Mouse (Mus musculus): Measurements from ENCODE around the gene Cyp2b13.
"Not testable (repeated sequence)": the region's sequence is repeated elsewhere in the genome, so short reads cannot be mapped to it uniquely, and the experiment has no call there.

Cyp2b13 gene

DNA sequence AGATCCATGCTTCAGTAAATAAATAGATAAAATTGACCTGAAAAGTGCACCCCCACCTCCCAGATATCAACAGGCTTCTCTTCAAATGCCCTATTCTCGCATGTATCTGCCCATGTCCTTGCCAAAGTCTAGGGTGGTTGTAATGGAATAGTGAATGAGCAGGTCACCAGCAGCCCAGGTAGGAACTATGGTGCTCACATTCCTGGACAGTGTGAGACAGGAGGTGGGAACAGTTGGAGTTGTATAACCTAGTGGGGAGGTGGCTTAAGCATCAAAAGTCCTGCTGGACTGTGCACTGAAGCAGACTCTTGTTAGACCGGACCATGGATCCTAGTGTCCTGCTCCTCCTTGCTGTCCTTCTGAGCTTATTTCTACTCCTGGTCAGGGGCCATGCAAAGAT, at the start of gene Cyp2b13:
Gene Cyp2b13, plus strand, starts transcription at position 301 of the 400 bp plus-strand sequence.
- not testable (repeated sequence) for DNase-seq

DNA sequence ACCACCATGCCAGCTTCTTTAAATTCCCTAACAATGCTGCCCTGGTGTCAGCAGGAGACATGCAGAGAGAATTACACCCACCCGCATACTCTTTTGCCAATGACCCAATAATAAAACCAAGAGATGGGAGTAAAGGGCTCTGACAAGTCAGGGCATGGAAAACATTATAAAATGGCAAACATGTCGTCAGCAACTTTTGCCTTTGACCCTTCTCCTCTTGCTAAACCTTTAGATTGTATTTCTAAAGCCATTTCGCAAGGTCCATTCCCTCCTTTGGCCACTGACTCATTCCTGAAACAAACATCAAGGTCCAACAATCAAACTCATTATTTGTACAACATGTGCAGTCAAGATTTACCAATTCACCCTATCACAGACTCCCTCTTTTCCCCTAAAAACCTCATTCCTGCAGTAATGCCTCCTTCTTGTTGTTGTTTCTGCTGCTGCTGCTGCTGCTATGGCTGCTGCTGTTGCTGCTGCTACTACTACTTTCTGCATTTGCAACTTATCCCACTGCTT, 41.4 kb upstream of the Cyp2b13 start:
- not testable (repeated sequence) for DNase-seq

DNA sequence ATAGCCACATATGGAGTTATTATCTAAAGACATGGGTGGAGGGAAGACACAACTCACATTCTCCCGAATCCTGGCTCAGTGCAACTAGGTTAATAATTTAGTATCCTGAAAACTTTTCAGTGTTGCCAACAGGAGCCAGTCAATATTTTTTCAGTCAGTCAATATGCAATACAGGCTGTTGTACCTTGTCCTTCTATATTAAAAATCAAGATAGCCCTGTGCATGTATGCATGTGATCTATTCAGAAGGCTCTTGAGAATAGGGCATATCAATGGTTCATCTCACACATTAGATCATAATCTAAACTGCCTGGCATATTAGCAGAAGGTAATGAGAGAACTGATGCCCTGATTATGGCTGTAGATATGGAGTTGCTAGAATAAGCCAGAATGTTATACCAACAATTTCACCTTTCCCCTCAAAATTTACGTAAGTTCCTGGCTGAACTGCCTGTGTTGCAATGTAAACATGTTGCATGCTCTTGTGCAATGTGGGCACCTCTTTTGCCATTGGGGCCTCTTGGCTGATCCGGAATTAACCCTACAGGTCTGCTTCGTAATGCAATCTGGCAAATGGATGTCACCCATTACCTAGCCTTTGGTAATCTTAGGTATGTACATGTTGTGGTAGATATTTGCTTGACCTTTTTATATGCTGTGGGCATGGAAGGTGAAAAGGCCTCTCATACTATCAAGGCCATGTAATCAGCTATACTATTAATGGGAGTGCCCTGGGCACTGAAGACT, 6.2 kb upstream of the Cyp2b13 start:
- DNase-seq, result not testable (repeated sequence)

DNA sequence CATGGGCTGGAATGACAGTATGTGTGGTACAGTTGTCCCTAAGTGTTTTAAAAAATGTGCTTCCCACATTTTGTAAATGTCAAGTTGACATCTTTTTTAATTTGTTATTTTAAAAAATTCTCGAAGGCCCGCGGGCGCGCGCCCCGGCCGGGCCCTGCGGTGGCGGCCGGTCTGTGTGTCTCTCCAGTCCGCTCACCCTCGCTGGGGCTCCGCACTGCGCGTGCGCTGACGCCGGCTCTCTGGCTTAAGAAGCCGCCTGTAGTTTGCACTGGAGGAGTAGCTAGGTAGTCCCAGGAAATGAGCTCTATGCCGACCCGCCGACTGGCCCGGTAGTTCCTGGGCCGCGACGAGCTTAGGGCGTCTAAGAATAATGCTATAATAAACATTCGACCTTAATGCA, 10.4 kb downstream of the Cyp2b13 start:
- DNase-seq, result not testable (repeated sequence)

DNA sequence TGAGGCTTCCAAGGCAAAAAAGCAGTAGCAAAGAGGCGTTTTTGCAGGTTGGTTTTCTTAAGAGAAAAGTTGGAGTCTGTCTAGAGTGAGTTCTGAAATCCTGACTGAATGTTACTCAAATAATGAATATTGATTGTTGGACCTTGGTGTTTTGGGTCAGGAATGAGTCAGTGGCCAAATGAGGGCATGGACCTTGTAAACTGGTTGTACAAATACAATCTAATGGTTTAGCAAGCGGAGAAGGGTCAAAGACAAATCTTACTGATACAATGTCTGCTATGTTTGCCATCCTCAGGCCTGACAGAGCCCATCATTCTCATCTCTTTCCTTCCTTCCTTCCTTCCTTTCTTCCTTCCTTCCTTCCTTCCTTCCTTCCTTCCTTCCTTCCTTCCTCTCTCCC, 21.3 kb downstream of the Cyp2b13 start:
- no peak for DNase-seq

DNA sequence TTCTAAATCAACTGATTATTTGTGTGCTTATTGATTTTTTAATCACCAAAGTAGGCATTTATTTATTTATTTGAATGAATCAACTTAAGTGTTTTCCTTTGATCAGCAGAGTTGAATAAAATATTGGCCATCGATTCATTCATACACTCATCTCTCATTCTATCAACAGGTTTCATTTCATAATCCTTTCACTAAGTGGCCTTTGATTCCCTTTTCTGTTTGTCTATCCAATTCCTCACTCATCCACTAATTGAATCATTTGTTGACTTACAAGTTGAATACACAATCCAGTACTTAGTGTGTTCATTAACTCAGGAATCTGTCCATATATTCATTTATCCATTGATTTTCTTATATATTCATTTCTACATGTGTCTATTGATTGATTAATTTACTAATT, 26.1 kb downstream of the Cyp2b13 start:
- no peak for DNase-seq

DNA sequence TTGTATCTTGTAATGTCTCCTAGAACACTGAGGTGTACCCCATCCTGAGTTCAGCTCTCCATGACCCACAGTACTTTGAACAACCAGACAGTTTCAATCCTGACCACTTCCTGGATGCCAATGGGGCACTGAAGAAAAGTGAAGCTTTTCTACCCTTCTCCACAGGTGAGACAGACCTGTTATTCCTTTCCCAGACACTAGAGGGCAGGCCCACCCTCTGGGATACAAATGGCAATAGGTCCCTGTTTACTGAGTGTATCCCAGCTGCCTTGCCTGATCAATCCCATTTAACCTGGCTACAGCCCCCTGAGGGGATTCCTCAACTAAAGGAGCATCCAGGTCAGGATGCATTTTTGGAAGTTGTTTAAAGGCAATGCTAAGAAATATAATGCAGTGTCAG, 27.3 kb downstream of the Cyp2b13 start:
- DNase-seq, result not testable (repeated sequence)

DNA sequence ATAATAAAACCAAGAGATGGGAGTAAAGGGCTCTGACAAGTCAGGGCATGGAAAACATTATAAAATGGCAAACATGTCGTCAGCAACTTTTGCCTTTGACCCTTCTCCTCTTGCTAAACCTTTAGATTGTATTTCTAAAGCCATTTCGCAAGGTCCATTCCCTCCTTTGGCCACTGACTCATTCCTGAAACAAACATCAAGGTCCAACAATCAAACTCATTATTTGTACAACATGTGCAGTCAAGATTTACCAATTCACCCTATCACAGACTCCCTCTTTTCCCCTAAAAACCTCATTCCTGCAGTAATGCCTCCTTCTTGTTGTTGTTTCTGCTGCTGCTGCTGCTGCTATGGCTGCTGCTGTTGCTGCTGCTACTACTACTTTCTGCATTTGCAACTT, 78.3 kb downstream of the Cyp2b13 start:
- not testable (repeated sequence) for DNase-seq

DNA sequence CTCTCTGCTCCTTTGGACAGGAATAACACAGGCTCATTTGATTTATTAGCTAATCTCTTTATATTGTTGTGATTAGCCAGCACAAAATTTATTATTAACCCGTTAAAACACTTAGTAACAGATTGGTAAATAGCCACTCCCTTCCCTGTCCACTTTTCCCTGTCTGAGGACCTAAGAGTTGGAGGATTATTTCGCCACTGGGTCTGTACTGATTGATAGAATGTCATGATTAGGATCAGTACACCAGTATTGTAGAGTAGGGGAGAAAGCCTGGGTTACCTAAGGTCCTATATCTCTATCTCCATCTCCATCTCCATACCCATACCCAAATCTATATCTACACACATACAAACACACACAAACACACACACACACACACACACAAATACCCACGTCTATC, 82.4 kb downstream of the Cyp2b13 start:
- not testable (repeated sequence) for DNase-seq
